Mouse (Mus musculus) bone marrow macrophage, adult 2 months (primary cell): ENCODE results near the gene Gm38394.

Experiments
- CTCF ChIP-seq: IDR thresholded peaks from 2 replicates; pipeline ENCODE4 v1.5.1; 2012; ENCODE audit warnings: low read depth, mild to moderate bottlenecking, low read length, moderate library complexity
- POLR2A ChIP-seq: IDR thresholded peaks from 2 replicates; pipeline ENCODE4 v1.6.1; 2012; ENCODE audit warnings: mild to moderate bottlenecking, low read depth, low read length, borderline replicate concordance

DNA sequence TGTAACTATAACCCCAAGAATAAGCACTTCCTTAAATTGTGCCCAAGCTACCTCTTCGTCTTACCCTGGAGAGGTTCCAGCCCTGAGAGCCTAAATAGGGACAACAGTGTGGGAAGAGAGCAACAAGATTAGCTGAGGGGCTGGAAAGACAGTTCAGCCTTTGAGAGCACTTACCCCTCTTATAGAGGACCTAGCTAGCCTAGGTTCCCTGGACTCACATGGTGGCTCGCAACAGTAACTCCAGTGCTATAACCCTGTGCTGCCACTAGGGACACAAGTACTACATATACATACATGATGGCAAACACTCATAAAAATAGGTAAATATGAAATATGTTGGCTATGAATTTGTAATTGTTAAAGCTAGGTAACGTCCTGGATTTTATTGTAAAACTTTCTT is 47.3 kb downstream of the Gm38394 start:
- TF ChIP-seq CTCF: no peak
- no peak for TF ChIP-seq POLR2A
